Mouse (Mus musculus): ENCODE results near the gene Rhog.
"Not testable (repeated sequence)": the region's sequence is repeated elsewhere in the genome, so short reads cannot be mapped to it uniquely, and the experiment has no call there.

The Rhog gene

DNA sequence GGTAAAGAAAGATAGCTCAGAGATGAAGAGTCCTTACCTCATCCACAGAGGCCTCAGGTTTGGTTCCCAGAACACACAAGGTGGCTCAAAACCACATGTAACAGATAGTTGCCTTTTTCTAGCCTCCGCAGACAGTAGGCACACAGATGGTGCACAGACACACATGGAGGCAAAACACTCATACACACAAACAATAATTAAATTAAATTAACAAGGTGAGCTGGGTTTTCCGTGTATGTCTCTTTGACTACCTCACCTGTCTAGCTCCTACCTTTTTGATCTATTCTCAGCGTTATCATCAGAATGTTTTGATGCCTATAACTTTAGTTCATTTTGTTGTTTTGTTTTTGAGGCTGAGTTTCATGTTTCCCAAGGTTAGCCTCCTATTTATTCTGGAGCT lies at the start of gene Rhog:
TSS of gene Rhog (minus strand) at position 101 of the 400 bp plus-strand sequence.
- DNase-seq, result no peak

DNA sequence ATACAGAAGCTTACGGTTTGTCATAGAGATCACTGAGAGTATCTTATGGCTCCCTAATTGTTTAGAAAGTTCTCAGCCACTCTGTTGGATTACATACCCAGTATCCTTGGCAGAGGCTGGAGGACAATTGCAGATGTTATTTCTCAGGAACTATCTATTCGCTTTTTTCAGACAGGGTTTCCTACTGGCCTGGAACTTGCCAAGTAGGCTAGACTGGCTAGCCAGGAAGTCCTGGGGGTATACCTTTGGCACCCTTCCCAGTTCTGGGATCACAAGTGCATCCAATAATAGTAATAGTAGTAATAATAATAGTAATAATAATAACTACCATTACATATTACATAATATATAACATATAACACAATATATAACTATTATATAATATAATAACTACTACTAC lies 49.7 kb upstream of the Rhog start:
- DNase-seq, result no peak

DNA sequence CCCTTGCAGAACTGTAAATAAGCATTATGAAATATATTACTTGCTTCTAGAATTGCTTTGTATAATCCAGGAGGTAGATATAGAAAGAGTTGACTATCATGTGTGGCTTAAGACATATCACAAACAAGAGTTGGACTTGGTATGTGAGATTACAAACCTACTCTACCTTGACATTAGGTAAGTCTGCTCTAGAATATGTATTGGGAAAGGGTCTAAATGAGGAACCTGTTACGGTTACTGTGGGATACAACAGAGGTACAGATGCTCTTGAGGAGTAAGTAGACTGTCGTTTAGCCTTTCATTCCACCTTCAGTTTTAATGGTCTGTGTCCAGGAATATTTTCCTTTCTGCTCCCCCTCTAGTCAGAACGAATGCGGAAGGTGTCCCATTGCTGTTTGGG lies 46.6 kb upstream of the Rhog start:
- no peak for DNase-seq

DNA sequence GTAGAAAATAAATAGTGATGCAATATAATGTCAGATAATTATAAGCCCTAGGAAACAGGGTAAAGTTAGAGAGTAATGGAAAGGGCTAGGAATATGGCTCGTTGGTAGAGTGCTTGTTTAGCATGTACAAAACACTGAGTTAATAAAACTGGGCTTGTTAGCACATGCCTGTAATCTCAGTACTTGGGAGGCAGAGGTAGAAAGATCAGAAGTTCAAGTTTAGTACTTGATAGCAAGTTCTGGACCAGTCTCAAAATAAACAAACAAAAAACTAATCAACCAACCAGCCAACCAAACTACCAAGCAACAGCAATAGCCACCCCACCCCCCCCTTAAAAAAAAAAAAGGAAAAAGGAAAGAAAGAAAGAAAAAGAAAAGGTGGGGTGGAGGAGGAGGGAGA lies 44.9 kb upstream of the Rhog start:
- no peak for DNase-seq

DNA sequence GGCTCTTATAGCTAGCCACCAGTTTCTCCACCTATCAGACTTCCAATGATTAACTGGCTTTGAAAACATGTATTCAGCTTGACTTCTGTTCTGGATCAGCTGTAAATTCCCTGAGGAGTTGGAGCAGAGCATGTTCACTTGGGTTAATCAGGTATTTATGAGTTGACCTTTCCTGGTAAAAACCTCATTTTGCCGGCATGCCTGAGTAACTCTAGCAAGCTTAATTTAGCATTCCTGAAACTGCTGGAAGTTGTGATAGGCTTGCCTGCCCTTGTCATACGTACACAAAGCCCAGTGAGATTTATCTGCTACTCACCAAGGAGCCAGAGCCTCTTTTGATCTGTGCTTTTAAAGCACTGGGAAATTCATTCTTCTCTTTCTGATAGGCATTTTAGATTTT lies 37.4 kb upstream of the Rhog start:
- no peak for DNase-seq

DNA sequence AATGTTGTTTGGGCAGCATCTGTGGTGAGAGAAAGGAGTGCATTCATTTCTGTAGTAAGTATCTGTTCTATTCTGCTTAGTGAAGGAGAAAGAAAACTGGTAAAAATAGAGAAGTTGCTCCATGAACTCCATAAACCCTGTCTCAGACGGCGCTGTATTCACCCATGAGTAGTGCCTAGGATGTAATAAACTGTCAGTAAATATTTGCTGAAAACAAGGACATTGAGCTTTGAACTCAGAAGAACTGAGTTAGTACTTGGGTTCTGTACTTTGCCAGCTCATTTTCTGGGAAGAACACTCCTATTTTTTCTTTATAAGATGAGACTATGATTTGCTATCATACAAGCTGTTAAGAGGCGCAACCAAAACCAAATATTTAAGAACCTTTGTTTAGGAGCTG lies 36.4 kb upstream of the Rhog start:
- no peak for DNase-seq

DNA sequence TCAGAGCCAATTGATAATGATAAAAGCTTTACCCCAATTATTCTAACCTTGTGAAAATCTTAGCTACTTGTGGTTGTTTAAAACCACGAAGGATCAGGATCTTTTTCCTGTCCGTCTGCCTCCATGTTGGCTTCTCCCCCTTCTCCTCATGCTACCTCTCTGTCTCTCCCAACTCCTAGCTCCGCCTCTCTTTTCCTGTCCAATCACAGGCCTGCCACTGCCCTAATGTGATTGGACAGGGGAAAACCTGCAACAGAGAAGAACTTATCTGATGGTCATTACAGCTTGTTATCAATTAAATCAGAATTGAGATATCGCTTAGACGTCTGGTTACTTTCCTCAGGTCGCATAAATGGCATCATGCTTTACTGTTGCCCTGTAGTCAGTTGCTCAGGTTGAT lies 33.6 kb upstream of the Rhog start:
- DNase-seq, result no peak

DNA sequence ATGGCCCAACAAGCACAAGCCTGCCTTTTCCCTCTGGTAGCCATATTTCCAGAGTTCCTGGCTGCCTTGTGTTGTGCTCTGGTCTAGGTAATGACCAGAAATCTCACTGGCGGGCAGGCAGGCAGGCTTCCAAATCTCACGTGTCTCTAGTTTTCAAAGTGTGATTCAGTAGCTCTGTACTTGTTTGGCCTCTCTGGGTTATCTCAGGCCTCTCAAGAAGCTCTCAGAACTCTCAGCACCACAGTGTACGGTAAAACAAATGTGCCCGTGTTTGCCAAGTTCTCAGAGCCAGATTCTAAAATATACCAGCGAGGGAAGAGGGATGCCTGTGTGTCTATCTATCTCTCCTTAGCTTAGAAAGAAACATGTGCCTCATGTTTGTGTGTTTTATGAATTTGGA lies 26.4 kb upstream of the Rhog start:
- DNase-seq, result no peak

DNA sequence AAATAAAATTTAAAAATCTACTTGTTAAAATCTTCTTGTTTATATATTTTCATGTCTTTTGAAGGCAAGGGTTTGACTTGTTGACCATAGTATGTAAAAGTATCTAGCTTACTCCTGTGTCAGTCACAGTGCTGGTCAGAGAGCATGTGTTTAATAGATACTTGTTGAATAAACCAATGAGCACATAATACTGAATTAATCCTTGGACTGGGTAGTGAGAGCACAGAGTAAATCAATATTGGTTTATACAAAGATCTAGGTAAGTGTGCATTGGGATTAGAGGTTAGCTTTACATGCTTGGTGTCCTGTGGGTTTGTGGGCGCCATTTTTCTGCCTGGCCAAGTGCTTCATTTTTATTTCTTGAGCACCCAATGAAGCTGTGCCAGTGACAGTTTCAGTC lies 25.5 kb upstream of the Rhog start:
- no peak for DNase-seq

DNA sequence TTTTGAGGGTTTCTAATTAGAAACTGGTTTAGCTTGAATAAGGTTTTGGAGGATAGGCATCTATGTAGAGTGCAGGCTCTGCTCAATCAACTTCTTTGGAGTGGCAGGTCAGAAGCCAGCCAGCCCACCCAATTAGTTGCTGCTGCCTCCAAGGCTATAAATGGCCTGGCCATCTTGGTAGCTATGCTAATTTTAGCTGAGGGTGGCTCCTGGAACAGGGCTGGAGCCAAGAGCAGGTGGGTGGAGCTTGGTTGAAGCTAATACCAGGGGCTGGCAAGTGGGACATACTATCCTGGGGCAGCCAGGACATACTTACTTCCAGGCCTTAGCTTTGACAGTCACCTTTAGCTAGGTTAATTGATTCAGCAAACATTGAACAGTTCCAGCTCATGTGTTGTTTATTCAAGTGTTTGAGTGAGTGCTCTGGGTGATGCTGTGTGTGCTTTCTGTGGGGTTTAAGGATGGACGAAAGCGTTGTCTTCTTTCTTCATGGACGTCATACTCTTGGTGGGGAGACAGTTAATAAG lies 16.6 kb upstream of the Rhog start:
- no peak for DNase-seq

DNA sequence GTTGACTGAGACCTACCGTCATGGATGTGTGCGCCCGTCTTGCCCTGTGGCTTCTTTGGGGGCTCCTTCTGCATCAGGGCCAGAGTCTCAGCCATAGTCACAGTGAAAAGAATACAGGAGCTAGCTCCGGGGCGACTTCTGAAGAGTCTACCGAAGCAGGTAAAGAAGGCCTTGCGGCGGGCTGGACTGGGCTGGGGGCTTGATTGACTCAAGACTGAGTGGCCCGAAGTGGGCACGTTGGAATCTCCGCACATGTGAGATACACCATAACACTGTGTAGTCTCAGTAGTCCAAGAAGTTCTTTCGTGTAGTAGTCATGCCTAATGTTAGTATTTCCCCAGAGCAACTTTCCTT lies 12.5 kb upstream of the Rhog start:
- DNase-seq, result no peak

DNA sequence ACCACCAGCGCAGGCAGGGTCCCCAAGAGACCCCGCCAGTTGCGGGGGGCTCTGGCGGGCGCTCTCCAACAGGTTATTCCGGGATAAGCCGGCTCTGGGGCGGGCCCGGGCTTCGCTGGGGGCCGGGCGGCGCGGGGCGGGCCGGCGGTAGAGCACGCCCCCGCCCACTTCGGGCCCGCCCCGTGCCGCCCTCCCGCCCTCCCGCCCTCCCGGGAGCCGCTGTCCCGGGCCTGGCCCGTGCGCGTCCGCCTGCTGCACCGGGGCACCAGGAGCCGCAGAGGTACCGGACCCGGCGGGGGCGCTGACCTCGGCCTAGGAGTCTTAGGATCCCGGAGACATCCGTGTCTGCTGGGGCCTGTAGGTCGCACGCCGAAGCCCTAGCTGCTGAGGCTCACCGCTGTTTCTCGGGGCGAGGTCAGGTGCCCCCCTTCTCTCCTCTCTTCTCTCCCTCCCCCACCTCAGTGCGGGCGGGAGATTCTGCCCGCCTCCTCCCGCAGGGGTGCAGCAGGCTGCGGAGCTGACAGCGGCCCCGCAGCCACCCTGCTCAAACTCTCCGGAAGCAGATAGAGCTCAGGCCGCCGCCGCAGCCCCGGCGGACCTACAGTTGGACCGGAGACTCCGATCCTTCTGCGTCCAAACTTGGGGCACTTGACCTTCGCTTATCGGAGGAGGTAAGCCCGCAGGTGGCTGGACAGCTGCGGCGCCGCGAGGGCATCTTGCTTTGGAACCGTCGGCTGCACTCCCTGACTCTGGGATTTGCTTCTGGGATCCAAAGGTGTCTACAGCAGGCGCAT lies 11.9 kb upstream of the Rhog start, which contains the start of gene Stim1:
TSS of gene Stim1 (plus strand) at position 206 of the 794 bp plus-strand sequence.
- peak; percentile 63 for DNase-seq

DNA sequence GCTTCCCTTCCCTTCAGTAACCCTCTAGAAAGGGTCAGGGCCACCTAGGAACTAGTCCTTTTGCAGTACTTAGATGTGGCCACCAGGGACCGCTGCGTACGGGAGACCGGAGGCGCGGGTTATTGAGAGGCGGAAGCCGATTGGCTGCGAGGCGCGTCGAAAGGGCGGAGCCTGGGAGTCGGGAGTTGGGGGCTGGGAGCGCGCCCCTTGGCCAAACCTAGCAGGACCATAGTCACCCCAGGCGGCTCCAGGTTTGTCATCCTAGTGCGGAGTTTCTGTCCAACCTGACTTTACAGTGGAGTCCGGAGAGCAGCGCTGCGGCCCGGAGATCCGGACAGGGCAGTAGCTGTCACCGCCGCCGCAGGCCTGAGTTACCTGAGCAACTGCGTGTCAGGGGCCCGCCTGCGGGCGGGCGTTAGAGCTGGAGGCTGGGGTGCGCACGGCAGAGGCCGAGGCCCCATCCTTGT lies 11.3 kb upstream of the Rhog start:
- peak; percentile 94 for DNase-seq

DNA sequence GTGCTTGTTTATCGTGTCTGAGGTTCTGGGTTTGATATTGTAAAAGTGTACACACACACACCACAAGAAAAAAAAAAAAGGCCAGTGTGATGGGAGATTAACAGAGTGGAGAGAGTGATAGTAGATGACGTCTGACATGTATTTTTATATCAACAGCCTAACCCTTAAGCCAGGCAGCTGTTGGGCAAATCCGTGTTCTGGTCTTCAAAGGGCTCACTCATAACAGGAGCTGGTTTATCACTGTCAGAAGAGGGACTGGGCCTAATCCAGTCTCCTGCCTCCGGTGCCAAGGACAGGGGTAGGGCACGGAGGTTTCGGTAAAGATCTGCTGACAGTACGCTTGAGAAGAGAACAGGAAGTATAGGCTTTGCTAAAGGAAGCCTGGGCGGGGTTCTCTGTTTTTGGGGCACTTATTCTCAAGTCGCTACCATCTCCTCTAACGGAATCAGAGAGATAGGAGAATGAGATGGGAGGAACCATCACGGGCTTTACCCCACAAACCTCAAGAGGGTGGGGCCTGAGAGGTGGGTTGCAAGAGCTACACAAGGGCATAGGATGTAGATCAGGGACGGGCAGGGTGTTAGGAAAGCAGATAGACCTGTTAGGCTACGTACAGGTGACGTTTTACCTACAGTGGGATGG lies 10.7 kb upstream of the Rhog start:
- DNase-seq, result no peak

DNA sequence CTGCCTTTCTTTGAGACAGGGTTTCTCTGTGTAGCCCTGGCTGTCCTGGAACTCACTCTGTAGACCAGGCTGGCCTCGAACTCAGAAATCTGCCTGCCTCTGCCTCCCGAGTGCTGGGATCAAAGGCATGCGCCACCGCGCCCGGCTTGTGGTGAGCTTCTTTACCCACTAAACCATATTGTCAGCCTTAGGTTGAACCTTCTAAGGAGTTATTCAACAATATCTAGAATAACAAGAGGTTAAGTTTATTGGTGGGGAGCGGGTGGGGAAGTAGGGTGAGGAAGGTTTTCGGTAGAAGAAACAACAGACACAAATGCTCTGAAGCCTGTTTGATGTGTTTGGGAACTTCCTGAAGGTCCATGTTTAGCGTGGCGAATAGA lies 10.2 kb upstream of the Rhog start:
- DNase-seq, result not testable (repeated sequence)

DNA sequence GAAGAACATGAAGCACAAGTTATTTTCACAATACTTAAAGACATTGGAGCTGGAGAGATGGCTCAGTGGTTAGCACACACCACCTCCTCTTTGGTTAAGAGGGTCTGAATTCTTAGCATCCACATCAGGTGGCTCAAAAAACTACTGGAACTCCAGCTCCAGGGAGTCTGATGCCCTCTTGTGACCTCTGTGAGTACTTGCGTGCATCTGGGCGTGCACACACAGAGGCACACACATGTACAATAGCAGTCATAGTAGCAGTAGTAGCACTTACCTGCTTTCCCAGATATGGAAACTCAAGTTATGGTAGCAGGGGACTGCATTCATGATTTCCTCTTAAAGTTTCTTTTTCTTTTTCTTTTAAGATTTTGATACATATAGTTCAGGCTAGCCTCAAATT lies 7.2 kb upstream of the Rhog start:
- no peak for DNase-seq

DNA sequence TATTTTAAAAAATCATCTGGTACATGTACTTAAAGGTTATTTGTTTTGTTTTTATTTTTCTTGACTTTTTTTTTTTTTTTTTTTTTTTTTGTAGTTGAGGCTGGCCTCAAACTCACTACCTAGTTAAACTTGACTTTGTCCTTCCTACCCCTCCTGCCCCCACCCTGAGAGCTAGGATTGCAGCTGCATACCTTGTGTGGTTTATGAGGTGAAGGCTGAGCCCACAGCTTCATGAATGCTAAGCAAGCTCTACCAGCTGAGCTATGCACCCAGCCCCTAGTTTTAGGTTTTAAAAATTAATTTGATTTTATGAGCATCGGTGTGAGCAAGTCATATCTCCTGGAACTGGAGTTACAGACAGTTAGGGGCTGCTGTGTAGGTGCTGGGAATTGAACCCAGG lies 4.7 kb upstream of the Rhog start:
- DNase-seq, result no peak

DNA sequence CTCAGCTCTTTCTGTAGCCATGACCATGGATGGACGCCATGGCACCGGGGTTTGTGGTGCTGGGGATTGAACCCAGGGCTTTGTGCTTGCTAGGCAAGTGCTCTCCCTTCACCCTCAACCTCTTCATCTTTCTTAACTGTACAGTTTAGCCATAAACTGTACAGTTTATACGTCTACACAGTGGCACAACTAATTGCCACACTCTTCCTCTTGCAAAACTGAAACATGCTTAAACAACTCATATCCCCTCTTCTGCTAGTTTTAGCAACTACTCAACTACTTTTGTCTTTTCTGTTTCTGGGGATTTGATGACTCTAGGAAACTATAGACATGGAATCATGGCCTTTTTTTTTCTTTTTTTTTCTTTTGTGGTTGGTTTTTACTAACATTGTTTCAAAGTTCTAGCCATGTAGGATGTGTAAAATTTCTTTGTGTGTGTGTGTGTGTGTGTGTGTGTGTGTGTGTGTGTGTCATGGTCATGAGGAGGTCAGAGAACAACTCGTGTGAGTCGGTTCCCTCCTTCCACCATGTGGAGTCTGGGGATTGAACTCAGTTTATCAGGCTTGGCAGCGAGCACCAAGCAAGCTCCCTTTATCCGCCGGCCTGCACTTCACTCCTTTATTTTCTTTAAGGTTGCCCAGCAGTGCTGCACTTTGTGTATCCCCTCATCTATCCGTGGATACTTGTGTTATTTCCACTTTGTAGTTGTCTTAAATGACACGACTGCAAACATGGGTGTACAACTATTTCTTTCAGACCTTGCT lies 4.0 kb upstream of the Rhog start:
- no peak for DNase-seq

DNA sequence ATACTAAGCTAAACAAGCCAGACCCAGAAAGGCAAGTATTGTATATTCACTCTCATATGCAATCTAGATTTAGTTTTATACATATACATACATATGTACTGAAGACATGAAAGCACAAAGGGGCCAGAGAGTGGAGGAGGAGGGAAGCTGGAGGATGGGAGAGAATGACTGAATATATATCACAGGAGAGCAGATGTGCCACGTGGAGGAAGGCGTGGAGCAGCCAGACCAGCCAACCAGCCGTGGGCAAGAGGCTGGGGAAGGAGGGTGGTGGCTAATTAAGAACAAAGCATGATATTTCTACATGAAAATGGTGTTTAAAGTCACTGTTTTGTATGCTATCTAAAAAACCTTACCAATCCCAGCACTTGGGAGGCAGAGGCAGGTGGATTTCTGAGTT lies 2.9 kb upstream of the Rhog start:
- DNase-seq, result no peak

DNA sequence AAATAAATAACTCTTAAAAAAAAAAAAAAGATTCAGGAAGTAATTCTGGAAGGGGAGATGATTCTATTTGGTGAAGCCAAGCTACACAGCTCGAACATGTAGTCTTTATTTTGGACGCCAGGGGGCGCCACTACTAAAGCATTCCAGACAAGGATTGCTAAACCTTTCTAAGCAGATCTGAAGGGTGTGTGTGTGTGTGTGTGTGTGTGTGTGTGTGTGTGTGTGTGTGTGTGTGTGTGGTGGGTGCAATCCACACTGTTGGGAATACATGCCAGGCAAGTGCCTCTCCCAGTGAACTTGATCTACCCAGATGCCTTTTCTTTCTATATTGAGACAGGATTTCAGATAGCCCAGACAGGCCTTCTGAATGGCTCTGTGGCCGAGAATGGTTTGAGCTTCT lies 2.3 kb upstream of the Rhog start:
- peak; percentile 68 for DNase-seq

DNA sequence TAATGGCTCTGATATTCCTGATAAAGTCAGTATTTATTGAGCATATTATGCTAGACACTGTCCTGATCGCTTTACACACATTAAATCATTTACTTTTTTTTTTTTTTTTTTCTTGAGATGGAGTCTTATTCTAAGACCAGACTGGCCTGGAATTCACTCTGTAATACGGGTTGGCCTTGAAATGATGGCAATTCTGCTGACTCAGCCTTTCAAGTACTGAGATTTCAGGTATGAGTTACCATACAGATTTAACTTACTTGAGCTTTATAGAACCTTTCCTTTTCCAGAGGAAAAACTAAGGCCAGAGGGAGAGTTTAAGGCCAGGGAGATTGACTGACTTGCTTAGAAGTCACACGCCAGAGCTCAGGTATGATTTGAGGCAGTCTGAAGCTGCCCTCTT lies 782 bp upstream of the Rhog start:
- DNase-seq, result no peak

DNA sequence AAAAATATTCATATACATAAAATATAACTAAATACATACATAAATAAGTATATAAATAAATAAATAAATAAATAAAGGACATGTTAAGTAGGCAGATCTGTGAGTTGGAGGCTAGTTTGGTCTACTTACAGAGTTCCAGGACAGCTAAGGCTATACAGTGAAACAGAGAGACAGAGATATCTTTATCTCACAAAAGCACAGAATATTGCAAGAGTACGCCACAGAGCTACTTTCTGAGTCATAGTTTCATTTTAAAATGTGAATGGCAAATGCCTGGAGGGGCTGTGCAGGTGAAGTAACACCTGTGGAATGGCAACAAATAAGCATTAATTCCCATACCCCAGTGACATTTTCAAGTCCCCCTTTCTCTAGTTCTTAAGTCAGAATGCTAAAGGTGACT lies 2.2 kb downstream of the Rhog start:
- DNase-seq, result no peak

DNA sequence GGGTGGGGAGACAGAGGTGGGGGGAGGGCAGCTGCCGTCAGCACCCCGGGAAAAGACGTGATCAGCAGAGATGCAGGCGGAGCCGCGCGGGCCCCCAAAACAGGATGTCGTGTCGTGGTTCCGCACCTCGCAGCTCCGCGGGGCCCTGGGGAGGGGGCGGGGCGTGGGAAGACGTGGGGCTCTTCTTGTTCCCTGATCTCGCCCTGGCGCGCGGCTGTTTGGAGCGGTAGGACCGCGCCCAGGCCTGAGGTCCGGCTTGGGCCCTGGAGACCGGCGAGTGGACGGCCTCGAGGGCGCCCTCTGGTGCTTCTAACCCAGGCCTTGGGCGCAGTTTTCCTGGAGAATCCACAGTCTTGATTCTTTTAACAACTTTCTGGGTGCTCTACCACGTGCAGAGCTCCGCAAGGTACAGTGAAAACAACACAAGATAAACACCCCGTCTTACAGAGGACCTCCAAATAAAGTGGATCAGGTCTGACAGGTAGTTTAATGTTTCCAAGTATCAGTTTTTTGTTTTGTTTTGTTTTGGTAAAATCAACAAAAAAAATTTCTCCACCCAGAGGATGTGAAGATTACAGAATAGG lies 5.1 kb downstream of the Rhog start:
- DNase-seq, result peak; percentile 84

All from cerebellum, adult 11 months (tissue).